Mouse (Mus musculus): Measurements from ENCODE around the gene Gmpr2. TPM values are rescaled to one million over a fixed set of nuclear protein-coding genes. Genes with fewer than 3 reads are reported as not detected.

Gmpr2 gene
- polyA plus RNA-seq, 1 experiment from 2014 or later = 40.9 TPM

DNA sequence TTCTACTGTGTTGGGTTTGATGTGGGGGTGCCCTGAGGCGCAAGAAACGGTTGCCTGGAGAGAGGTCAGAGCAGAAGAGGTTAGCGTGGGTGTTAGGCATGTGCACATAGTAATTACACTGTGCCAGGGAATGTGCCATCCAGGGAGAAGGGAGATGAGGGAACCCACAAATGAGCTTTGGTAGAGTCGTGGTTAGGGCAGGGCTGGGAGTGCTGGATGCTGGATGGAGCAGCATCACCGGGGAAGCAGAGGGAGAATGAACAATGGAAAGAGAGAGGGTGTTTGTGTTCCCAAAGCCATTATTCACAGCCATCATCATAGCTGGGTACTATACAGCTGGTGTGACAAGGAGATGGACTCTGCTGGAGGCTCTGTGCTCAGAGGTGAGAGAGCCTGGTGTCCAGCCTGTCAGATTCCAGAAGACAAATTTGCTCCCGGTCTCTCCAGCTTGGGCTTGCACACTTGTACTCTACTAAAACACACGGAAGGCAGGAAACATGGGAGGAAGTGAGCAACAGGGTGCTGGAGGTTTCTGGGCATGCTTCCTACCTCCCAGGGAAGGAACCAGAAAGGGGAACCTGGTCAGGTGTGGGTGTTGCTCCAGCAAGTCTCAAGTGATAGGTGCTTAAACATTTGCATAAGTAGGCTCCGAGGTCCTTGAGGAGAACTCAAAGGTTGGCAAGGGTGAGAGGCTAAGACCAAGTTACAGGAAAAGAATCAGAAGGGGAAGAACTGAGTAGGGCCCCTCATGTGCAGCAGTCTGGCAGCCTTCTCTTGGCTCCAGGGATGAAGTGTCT is 56.3 kb downstream of the Gmpr2 start:
- Histone ChIP-seq H3K4me2 (ENCODE audit: low read length) (no peak overlapping the region), H3K9me3 (ENCODE audit: control insufficient read depth, low read length) (no peaks in the 10 kb centered on the region), H3K4me3 (ENCODE audit: control insufficient read depth in 1 of 2, insufficient read depth in 1 of 2, low read depth in 1 of 2, low read length in 2 of 2) (no peak overlapping the region), H3K27me3 (ENCODE audit: control insufficient read depth, insufficient read depth, low read length) (peaks cover 4% of the 10 kb centered on the region; the same call in 1 of the 2 replicates), H3K4me1 (ENCODE audit: control insufficient read depth in 2 of 2, insufficient read depth in 2 of 2, low read length in 2 of 2) (no peaks in the 10 kb centered on the region), H3K36me3 (ENCODE audit: control insufficient read depth, insufficient read depth, low read length) (no peaks in the 10 kb centered on the region), H3K9ac (ENCODE audit: low read length) (no peak overlapping the region), H3K27ac (replicated peaks in 1 of 2; ENCODE audit: control insufficient read depth in 1 of 2, insufficient read depth in 1 of 2, low read depth in 2 of 2, low read length in 2 of 2) (no peak overlapping the region)
- WGBS = 64% methylated on average over 8 of the region's 8 CpGs
- no peak for ATAC-seq (ENCODE audit: insufficient number of reproducible peaks, insufficient read depth, low FRiP score, low read depth)

Other genes with a start within 250 kb of the Gmpr2 start
- gene Dhrs4, start 193.2 kb upstream of the Gmpr2 start, polyA plus RNA-seq (2014; fragmentation: Nextera tagmentation; extraction: Ambion mirVana) = 43.4 and 54.1 TPM in 2 replicates
- gene Carmil3, start 181.3 kb upstream of the Gmpr2 start, polyA plus RNA-seq (2014; fragmentation: Nextera tagmentation; extraction: Ambion mirVana) = 1.6 and 2.9 TPM in 2 replicates
- 0.12 and 0.36 TPM in 2 replicates for gene Cpne6, start 161.5 kb upstream of the Gmpr2 start, polyA plus RNA-seq (2014; fragmentation: Nextera tagmentation; extraction: Ambion mirVana)
- gene Nrl, start 147.0 kb upstream of the Gmpr2 start, polyA plus RNA-seq (2014; fragmentation: Nextera tagmentation; extraction: Ambion mirVana) = not detected in 2 replicates
- gene Pck2, start 131.7 kb upstream of the Gmpr2 start, polyA plus RNA-seq (2014; fragmentation: Nextera tagmentation; extraction: Ambion mirVana) = 35.1 TPM in 2 replicates
- 68.1 and 74.1 TPM in 2 replicates for gene Dcaf11, start 111.9 kb upstream of the Gmpr2 start, polyA plus RNA-seq (2014; fragmentation: Nextera tagmentation; extraction: Ambion mirVana)
- not detected in 2 replicates for gene A730061H03Rik, start 111.5 kb upstream of the Gmpr2 start, polyA plus RNA-seq (2014; fragmentation: Nextera tagmentation; extraction: Ambion mirVana)
- 97.6 and 102 TPM in 2 replicates for gene Fitm1, start 96.3 kb upstream of the Gmpr2 start, polyA plus RNA-seq (2014; fragmentation: Nextera tagmentation; extraction: Ambion mirVana)
- gene Psme1, start 93.8 kb upstream of the Gmpr2 start, polyA plus RNA-seq (2014; fragmentation: Nextera tagmentation; extraction: Ambion mirVana) = 224 and 250 TPM in 2 replicates
- gene Emc9, start 86.6 kb upstream of the Gmpr2 start, polyA plus RNA-seq (2014; fragmentation: Nextera tagmentation; extraction: Ambion mirVana) = 22.6 and 22.7 TPM in 2 replicates
- gene Psme2, start 80.8 kb upstream of the Gmpr2 start, polyA plus RNA-seq (2014; fragmentation: Nextera tagmentation; extraction: Ambion mirVana) = 225 and 229 TPM in 2 replicates
- 12.7 and 13.1 TPM in 2 replicates for gene Rnf31, start 80.2 kb upstream of the Gmpr2 start, polyA plus RNA-seq (2014; fragmentation: Nextera tagmentation; extraction: Ambion mirVana)
- gene Irf9, start 68.4 kb upstream of the Gmpr2 start, polyA plus RNA-seq (2014; fragmentation: Nextera tagmentation; extraction: Ambion mirVana) = 9.8 and 10.1 TPM in 2 replicates
- gene Rec8, start 53.9 kb upstream of the Gmpr2 start, polyA plus RNA-seq (2014; fragmentation: Nextera tagmentation; extraction: Ambion mirVana) = 7.1 and 10.2 TPM in 2 replicates
- gene Ipo4, start 36.0 kb upstream of the Gmpr2 start, polyA plus RNA-seq (2014; fragmentation: Nextera tagmentation; extraction: Ambion mirVana) = 65.7 and 68.4 TPM in 2 replicates
- 1.8 and 2.5 TPM in 2 replicates for gene Gm49378, start 34.0 kb upstream of the Gmpr2 start, polyA plus RNA-seq (2014; fragmentation: Nextera tagmentation; extraction: Ambion mirVana)
- 86.6 and 90.0 TPM in 2 replicates for gene Tm9sf1, start 28.1 kb upstream of the Gmpr2 start, polyA plus RNA-seq (2014; fragmentation: Nextera tagmentation; extraction: Ambion mirVana)
- 0.35 and 0.46 TPM in 2 replicates for gene Tssk4, start 21.8 kb upstream of the Gmpr2 start, polyA plus RNA-seq (2014; fragmentation: Nextera tagmentation; extraction: Ambion mirVana)
- gene Mdp1, start 11.4 kb upstream of the Gmpr2 start, polyA plus RNA-seq (2014; fragmentation: Nextera tagmentation; extraction: Ambion mirVana) = 99.2 and 100 TPM in 2 replicates
- gene Nedd8, start 183 bp downstream of the Gmpr2 start, polyA plus RNA-seq (2014; fragmentation: Nextera tagmentation; extraction: Ambion mirVana) = 511 and 563 TPM in 2 replicates
- 28.7 and 31.6 TPM in 2 replicates for gene Tinf2, start 9.9 kb downstream of the Gmpr2 start, polyA plus RNA-seq (2014; fragmentation: Nextera tagmentation; extraction: Ambion mirVana)
- 0.13 and 0.14 TPM in 2 replicates for gene Tgm1, start 42.0 kb downstream of the Gmpr2 start, polyA plus RNA-seq (2014; fragmentation: Nextera tagmentation; extraction: Ambion mirVana)
- gene Rabggta, start 50.3 kb downstream of the Gmpr2 start, polyA plus RNA-seq (2014; fragmentation: Nextera tagmentation; extraction: Ambion mirVana) = 20.1 and 20.5 TPM in 2 replicates
- 59.8 and 70.6 TPM in 2 replicates for gene Dhrs1, start 73.7 kb downstream of the Gmpr2 start, polyA plus RNA-seq (2014; fragmentation: Nextera tagmentation; extraction: Ambion mirVana)
- gene Nop9, start 73.8 kb downstream of the Gmpr2 start, polyA plus RNA-seq (2014; fragmentation: Nextera tagmentation; extraction: Ambion mirVana) = 21.3 and 25.2 TPM in 2 replicates
- 1.5 and 1.6 TPM in 2 replicates for gene Cideb, start 86.5 kb downstream of the Gmpr2 start, polyA plus RNA-seq (2014; fragmentation: Nextera tagmentation; extraction: Ambion mirVana)
- 0.24 and 0.27 TPM in 2 replicates for gene Ltb4r2, start 89.5 kb downstream of the Gmpr2 start, polyA plus RNA-seq (2014; fragmentation: Nextera tagmentation; extraction: Ambion mirVana)
- 0.28 and 0.62 TPM in 2 replicates for gene Ltb4r1, start 94.0 kb downstream of the Gmpr2 start, polyA plus RNA-seq (2014; fragmentation: Nextera tagmentation; extraction: Ambion mirVana)
- 14.8 and 17.7 TPM in 2 replicates for gene Adcy4, start 112.2 kb downstream of the Gmpr2 start, polyA plus RNA-seq (2014; fragmentation: Nextera tagmentation; extraction: Ambion mirVana)
- 13.6 and 16.1 TPM in 2 replicates for gene Ripk3, start 116.9 kb downstream of the Gmpr2 start, polyA plus RNA-seq (2014; fragmentation: Nextera tagmentation; extraction: Ambion mirVana)
- gene Nfatc4, start 151.2 kb downstream of the Gmpr2 start, polyA plus RNA-seq (2014; fragmentation: Nextera tagmentation; extraction: Ambion mirVana) = 7.6 and 11.0 TPM in 2 replicates
- gene Nynrin, start 182.1 kb downstream of the Gmpr2 start, polyA plus RNA-seq (2014; fragmentation: Nextera tagmentation; extraction: Ambion mirVana) = 11.0 and 12.4 TPM in 2 replicates
- 0.24 and 0.61 TPM in 2 replicates for gene Cbln3, start 212.5 kb downstream of the Gmpr2 start, polyA plus RNA-seq (2014; fragmentation: Nextera tagmentation; extraction: Ambion mirVana)
- gene Khnyn, start 213.0 kb downstream of the Gmpr2 start, polyA plus RNA-seq (2014; fragmentation: Nextera tagmentation; extraction: Ambion mirVana) = 5.7 and 6.1 TPM in 2 replicates
- 51.6 and 52.1 TPM in 2 replicates for gene Sdr39u1, start 228.4 kb downstream of the Gmpr2 start, polyA plus RNA-seq (2014; fragmentation: Nextera tagmentation; extraction: Ambion mirVana)